Mouse (Mus musculus) thymus, postnatal 10 days (tissue): Measurements from ENCODE around the gene Prdm16.

Experiments used
- DNase-seq, 2 experiments: peaks; one replicate each; pipeline ENCODE4 v3.0.0; 2021; ENCODE audit warnings: low spot score in 2 of 2

The Prdm16 gene

DNA sequence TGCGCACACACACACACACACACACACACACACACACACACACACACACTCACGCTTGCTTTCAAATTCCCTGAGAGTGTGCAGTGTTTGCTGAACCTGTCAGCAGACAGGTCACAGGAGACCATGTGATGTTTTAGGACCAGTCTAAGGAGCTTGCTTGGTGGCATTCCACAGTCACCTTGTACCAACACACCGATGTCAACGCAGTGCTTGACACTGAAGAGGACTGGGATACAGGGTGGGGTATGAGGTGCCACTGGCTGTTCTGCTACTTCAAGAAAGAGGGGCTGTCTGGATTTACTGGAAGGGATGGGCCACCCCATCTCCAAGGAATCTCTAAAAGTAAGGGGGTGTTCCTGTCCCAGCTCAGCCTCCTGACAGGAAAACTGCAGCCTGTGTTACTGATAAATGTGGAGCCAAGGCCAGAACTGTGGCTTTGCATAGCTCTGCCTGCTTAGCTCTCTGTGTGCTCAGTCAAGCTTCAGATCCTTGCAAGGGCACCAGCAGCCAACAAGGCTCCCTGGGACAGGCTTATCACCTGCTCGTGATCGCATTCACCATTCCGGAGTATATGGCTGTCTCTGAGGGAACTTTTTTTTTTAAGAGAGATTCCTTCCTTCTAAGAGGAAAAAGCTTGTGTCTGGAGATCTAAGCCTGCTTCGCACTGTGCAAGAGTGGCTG lies 157.6 kb downstream of the Prdm16 start:
- DNase-seq, result no peak

GRCm38 (mm10) chr4:154473571-154474307 lies 162.9 kb downstream of the Prdm16 start:
- DNase-seq, result no peak

GRCm38 (mm10) chr4:154472569-154472968 lies 164.1 kb downstream of the Prdm16 start:
- DNase-seq, result no peak

GRCm38 (mm10) chr4:154471447-154472101 lies 165.1 kb downstream of the Prdm16 start:
- DNase-seq, result no peak

DNA sequence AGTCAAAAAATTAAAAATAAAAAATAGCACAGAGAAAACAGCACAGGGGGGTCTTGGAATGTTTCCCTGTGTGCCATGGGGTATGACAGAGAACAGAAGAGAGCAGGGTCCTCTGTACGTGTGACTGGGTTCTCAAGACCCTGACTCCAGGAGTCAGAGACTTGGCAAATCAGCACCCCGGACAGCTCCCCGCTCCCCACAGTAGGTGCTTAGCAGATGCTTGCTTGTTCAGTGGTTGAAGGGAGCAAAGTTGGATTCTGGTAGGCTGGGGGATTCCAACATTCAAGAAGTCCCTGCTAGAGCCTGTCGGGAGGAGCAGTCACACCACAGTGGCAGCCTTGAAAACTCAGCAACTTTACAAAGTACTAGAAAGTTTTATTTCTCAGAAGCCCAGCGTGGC lies 170.4 kb downstream of the Prdm16 start:
- peak in 1 of 2 experiments; percentile 40 for DNase-seq

GRCm38 (mm10) chr4:154465123-154465522 lies 171.6 kb downstream of the Prdm16 start:
- no peak for DNase-seq

DNA sequence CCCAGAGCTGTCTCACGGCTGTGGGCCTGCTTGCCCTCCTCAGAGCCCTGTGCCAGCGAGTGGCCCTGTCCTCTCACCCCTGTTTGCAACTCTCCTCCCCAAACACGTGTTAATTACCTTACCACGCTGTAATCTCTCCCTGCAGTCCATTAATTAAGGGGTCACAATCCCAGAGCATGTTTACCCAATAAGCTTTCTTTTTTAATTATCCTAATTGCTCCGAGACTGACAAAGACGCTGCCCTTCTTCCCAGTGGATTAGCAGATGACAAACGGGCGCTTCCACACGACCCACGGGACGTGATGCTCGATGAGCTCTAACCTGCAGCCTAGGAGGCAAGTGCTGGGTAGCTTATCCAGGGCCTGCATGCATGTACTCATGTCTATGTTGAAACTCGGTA lies 176.7 kb downstream of the Prdm16 start:
- DNase-seq, result no peak

GRCm38 (mm10) chr4:154457756-154458155 lies 178.9 kb downstream of the Prdm16 start:
- no peak for DNase-seq

GRCm38 (mm10) chr4:154456265-154456822 lies 180.3 kb downstream of the Prdm16 start:
- no peak for DNase-seq

DNA sequence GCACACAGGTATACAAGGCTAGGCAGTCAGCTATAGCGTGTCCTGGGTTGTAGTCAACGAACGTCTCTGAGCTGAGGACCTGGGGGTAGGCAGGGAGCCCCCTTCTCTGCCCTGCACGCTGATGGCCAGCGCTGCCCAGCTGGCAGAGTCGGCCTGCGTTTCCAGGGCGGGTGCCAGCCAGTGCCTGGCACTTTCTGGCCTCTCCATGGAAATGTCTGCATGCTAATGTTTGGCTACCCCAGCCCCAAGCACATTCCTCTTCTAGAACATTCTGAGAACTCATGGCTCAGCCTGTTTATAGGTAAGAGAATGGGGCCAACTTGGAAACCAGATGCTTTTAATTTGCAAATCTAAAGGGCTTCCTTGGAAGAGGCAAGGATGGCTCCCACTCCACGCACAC lies 186.2 kb downstream of the Prdm16 start:
- DNase-seq, result no peak

DNA sequence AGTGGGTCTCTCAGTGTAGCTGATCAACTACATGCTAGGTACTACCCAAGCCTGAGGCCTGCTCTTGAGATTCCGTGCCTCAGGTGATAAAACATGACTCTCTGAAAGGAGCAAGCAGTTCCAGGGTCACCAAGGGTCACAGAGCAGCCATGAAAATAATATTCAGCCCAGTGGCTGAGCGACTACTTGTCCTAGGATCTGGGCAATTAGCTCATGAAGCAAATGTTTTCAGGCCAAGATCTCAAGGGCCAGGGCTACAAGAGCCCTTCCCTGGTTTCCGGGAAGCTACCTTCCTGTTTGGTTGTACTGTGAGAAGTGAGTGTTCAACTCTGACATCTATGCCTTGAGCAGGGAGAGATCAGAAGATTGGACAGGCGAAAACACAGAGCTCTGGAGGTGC lies 186.6 kb downstream of the Prdm16 start:
- DNase-seq, result no peak

GRCm38 (mm10) chr4:154449343-154449742 lies 187.3 kb downstream of the Prdm16 start:
- no peak for DNase-seq

- DNase-seq, result no peak
Measured at GRCm38 (mm10) chr4:154445721-154446120, 191.0 kb downstream of the Prdm16 start.

DNA sequence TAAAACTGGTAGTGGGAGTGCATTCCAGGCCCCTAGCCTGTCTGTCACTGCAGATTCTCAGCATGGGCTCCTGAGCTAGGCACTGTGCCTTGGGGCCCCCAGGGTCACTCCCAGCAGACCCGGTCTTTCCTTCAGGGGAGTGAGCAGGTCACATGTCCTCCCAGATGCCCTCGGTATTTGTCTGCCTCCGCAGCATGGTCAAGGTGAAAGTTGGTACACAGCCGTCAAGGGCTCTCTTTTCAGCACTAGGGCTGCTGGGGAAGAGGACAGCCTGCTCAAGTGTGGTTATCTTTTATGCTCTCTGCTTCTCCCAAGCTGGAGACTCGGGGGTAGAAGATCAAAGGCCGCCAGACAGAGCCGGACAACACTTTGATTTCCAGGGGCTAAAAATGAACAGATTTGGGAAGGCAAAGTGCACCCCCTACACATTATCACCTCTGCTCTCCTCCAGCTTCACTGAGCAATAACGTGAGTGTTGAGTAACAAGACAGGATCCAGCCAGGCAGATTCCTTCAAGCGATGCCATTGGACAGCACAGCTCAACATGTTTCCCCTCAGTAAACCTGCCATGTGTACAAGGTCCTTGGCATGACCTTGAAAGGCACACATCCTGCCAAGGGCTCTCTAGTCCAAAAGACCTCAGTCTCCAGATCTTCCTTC lies 193.9 kb downstream of the Prdm16 start:
- no peak for DNase-seq

GRCm38 (mm10) chr4:154439455-154440052 lies 197.1 kb downstream of the Prdm16 start:
- no peak for DNase-seq

GRCm38 (mm10) chr4:154438610-154439009 lies 198.1 kb downstream of the Prdm16 start:
- no peak for DNase-seq

DNA sequence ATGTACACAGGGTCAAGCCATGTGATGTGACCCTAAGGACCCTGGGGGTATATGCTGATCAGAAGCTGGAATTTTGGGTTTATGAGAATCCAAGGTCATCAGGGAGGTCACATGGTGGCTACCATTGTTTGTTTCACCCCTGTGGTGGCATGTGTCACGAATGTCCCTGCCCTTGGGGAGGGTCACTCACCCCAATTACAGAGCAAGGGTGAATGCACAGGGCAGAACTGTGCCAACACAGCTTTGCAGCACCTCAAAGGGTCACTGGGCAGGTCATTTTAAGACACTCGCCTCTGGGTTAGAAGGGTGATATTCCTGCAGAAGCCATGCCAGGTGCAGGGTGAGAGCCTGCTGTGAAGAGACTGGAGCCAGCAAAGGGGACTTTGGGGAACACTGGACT lies 206.9 kb downstream of the Prdm16 start:
- no peak for DNase-seq

DNA sequence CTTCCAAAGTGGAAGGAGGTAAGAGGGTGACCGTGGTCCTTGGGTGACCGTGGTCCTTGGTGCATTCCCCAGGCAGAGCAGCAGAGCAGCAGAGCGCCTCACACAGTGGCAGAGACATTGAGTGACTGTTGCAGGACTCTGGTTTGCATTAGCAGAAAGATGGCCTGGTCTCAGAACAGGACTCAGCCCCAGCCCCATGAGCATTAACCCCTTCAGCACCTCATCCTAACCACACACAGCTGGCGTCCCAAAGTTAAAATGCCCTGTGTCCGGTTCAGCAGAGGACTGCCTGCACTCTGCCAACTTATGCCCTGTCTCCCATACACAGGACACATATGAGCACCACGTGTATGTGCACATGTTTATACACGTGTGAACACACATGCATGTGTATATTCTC lies 209.8 kb downstream of the Prdm16 start:
- no peak for DNase-seq

- no peak for DNase-seq
Measured at GRCm38 (mm10) chr4:154425284-154425683, 211.4 kb downstream of the Prdm16 start.

GRCm38 (mm10) chr4:154424681-154425080 lies 212.0 kb downstream of the Prdm16 start:
- DNase-seq, result no peak

GRCm38 (mm10) chr4:154422431-154422913 lies 214.2 kb downstream of the Prdm16 start:
- no peak for DNase-seq
